Mouse (Mus musculus) olfactory bulb, adult 2 months (tissue): ENCODE results near the gene Col4a2. TPM values are rescaled to one million over a fixed set of nuclear protein-coding genes. Genes with fewer than 3 reads are reported as not detected.

Experiments
- H3K27ac ChIP-seq: fragments of 200-500 bp; 2 replicates; pipeline ENCODE4 v1.5.1; 2012; ENCODE audit warnings: low read depth, low read length; ENCODE audit not compliant: insufficient read depth
- H3K4me1 ChIP-seq: fragments of 200-500 bp; 2 replicates; pipeline ENCODE4 v1.6.1; 2012; ENCODE audit warnings: low read length; ENCODE audit not compliant: control insufficient read depth, insufficient read depth
- H3K4me3 ChIP-seq: fragments of 200-500 bp; 2 replicates; pipeline ENCODE4 v1.5.1; 2012; ENCODE audit warnings: mild to moderate bottlenecking, low read depth, low read length, moderate library complexity; ENCODE audit not compliant: insufficient read depth
- CTCF ChIP-seq: fragments of 200-500 bp; IDR thresholded peaks from 2 replicates; pipeline ENCODE4 v1.5.1; 2012; ENCODE audit warnings: low read depth, mild to moderate bottlenecking, low read length, moderate library complexity; ENCODE audit not compliant: insufficient read depth
- POLR2A ChIP-seq: fragments of 200-500 bp; IDR thresholded peaks from 2 replicates; pipeline ENCODE4 v1.6.1; 2012; ENCODE audit warnings: mild to moderate bottlenecking, low read depth, low read length, moderate library complexity; ENCODE audit not compliant: insufficient read depth
- WGBS: fragments of 180-500 bp; shearing (Covaris S2); methylation state at CpG from one replicate; pipeline ENCODE4 v1.1.7; 2018; 5-methylcytosine and 5-hydroxymethylcytosine counted together
- polyA plus RNA-seq: library from polyadenylated mRNA; stranded (reverse); fragments of >200 nt; gene quantifications from 2 replicates; pipeline ENCODE4 v1.2.4, GENCODE M21; 2012; ENCODE audit warnings: low replicate concordance; ENCODE audit not compliant: missing spikeins, insufficient read depth, insufficient read length

Col4a2 gene
- polyA plus RNA-seq, 1 experiment, result not detected

GRCm38 (mm10) chr8:11346225-11346624 lies 33.6 kb downstream of the Col4a2 start:
- Histone ChIP-seq H3K4me3 (no peak overlapping the region), H3K4me1 (peaks cover 17% of the 10 kb centered on the region), H3K27ac (no peak overlapping the region)
- WGBS, result 92% methylated on average over 10 of the region's 10 CpGs
- TF ChIP-seq POLR2A (no peak), CTCF (no peak)

GRCm38 (mm10) chr8:11347699-11348098 lies 35.1 kb downstream of the Col4a2 start:
- 76% methylated on average over 9 of the region's 9 CpGs for WGBS
- TF ChIP-seq POLR2A, result no peak
- TF ChIP-seq CTCF, result no peak
- Histone ChIP-seq H3K4me3 (no peak overlapping the region), H3K27ac (no peak overlapping the region), H3K4me1 (peaks cover 24% of the 10 kb centered on the region)

- Histone ChIP-seq H3K27ac (no peak overlapping the region), H3K4me3 (no peak overlapping the region), H3K4me1 (peaks cover 27% of the 10 kb centered on the region)
- TF ChIP-seq CTCF, result no peak
- TF ChIP-seq POLR2A, result no peak
- WGBS, result 85% methylated on average over 11 of the region's 11 CpGs
Observed at GRCm38 (mm10) chr8:11348622-11349021, 36.0 kb downstream of the Col4a2 start.

GRCm38 (mm10) chr8:11351355-11351754 lies 38.8 kb downstream of the Col4a2 start:
- 93% methylated on average over 6 of the region's 6 CpGs for WGBS
- TF ChIP-seq CTCF, result no peak
- TF ChIP-seq POLR2A, result no peak
- H3K27ac ChIP-seq, result no peak overlapping the region
- H3K4me3 ChIP-seq, result no peak overlapping the region
- peaks cover 22% of the 10 kb centered on the region for H3K4me1 ChIP-seq

GRCm38 (mm10) chr8:11352514-11352913 lies 39.9 kb downstream of the Col4a2 start:
- Histone ChIP-seq H3K4me3 (no peak overlapping the region), H3K27ac (no peak overlapping the region), H3K4me1 (peaks cover 19% of the 10 kb centered on the region)
- TF ChIP-seq CTCF, result no peak
- no peak for TF ChIP-seq POLR2A
- 59% methylated on average over 11 of the region's 11 CpGs for WGBS

- 97% methylated on average over 8 of the region's 8 CpGs for WGBS
Observed at GRCm38 (mm10) chr8:11354800-11355451, 42.3 kb downstream of the Col4a2 start.

GRCm38 (mm10) chr8:11355900-11356299 lies 43.3 kb downstream of the Col4a2 start:
- no peak overlapping the region for H3K4me3 ChIP-seq
- no peak overlapping the region for H3K27ac ChIP-seq
- 91% methylated on average over 3 of the region's 3 CpGs for WGBS
- TF ChIP-seq CTCF, result no peak
- TF ChIP-seq POLR2A, result no peak
- peaks cover 11% of the 10 kb centered on the region for H3K4me1 ChIP-seq

More at GRCm38 (mm10) chr8:11354800-11355451, 42.3 kb downstream of the Col4a2 start:
- TF ChIP-seq POLR2A, result no peak
- no peak for TF ChIP-seq CTCF
- H3K4me3 ChIP-seq, result no peak overlapping the region
- H3K4me1 ChIP-seq, result peaks cover 12% of the 10 kb centered on the region
- no peak overlapping the region for H3K27ac ChIP-seq

GRCm38 (mm10) chr8:11356776-11357175 lies 44.2 kb downstream of the Col4a2 start:
- 76% methylated on average over 8 of the region's 8 CpGs for WGBS
- peaks cover 7% of the 10 kb centered on the region for H3K4me1 ChIP-seq
- no peak overlapping the region for H3K27ac ChIP-seq
- H3K4me3 ChIP-seq, result no peak overlapping the region
- no peak for TF ChIP-seq POLR2A
- no peak for TF ChIP-seq CTCF

- Histone ChIP-seq H3K4me3 (no peak overlapping the region), H3K4me1 (peaks cover 8% of the 10 kb centered on the region; the same call in 1 of the 2 replicates), H3K27ac (no peak overlapping the region)
- TF ChIP-seq POLR2A (no peak), CTCF (no peak)
- WGBS, result 64% methylated on average over 7 of the region's 7 CpGs
Observed at GRCm38 (mm10) chr8:11357921-11358436, 45.4 kb downstream of the Col4a2 start.

- TF ChIP-seq CTCF, result no peak
- TF ChIP-seq POLR2A, result no peak
- Histone ChIP-seq H3K4me1 (peaks cover 11% of the 10 kb centered on the region), H3K4me3 (no peak overlapping the region), H3K27ac (no peak overlapping the region)
- 93% methylated on average over 5 of the region's 5 CpGs for WGBS
Observed at GRCm38 (mm10) chr8:11359846-11360245, 47.2 kb downstream of the Col4a2 start.
